Mouse (Mus musculus): ENCODE measurements around the gene Gm5741. TPM values are rescaled to one million over a fixed set of nuclear protein-coding genes. Genes with fewer than 3 reads are reported as not detected.

The Gm5741 gene
- polyA plus RNA-seq (2015; fragmentation: Nextera tagmentation; extraction: Ambion mirVana): not detected in 2 replicates

- TF ChIP-seq CTCF (IDR thresholded peaks at IDR 0.05; ENCODE audit: low read depth): no peak
- DNase-seq (ENCODE audit: low spot score): no peak
- Histone ChIP-seq H3K4me1 (replicated peaks; ENCODE audit: insufficient read depth, low read length) (0 out of 2 replicates have a peak, but pooled peaks cover 8% of the 10 kb centered on the region), H3K9ac (ENCODE audit: low read depth, low read length) (no peak within 1 kb of the TSS), H3K27me3 (ENCODE audit: insufficient read depth, low read length) (no peaks in the 10 kb centered on the region), H3K36me3 (ENCODE audit: insufficient read depth, low read length) (peaks cover 15% of the 10 kb centered on the region; the same call in 1 of the 2 replicates), H3K27ac (no peak within 1 kb of the TSS), H3K4me3 (replicated peaks; ENCODE audit: low read depth, low read length) (no peak within 1 kb of the TSS), H3K9me3 (replicated peaks; ENCODE audit: low read length) (no peaks in the 10 kb centered on the region), H3K4me2 (ENCODE audit: low read length) (no peak within 1 kb of the TSS)
- no peak for ATAC-seq (replicated peaks; ENCODE audit: low FRiP score, low read depth)
Observed at GRCm38 (mm10) chr8:85067982-85068381, at the start of gene Gm5741. Gm5741 (minus strand) TSS chr8:85067982.

- no peaks in the 10 kb centered on the region for H3K4me1 ChIP-seq (replicated peaks; ENCODE audit: insufficient read depth, low read length)
- no peaks in the 10 kb centered on the region for H3K9me3 ChIP-seq (replicated peaks; ENCODE audit: low read length)
- no peak overlapping the region for H3K9ac ChIP-seq (ENCODE audit: low read depth, low read length)
- H3K27me3 ChIP-seq (ENCODE audit: insufficient read depth, low read length): no peaks in the 10 kb centered on the region
- WGBS: 88% methylated on average over 7 of the region's 7 CpGs
- no peak for TF ChIP-seq CTCF (IDR thresholded peaks at IDR 0.05; ENCODE audit: low read depth)
- no peaks in the 10 kb centered on the region for H3K36me3 ChIP-seq (ENCODE audit: insufficient read depth, low read length)
- no peak for DNase-seq (ENCODE audit: low spot score)
- no peak overlapping the region for H3K27ac ChIP-seq
- H3K4me2 ChIP-seq (ENCODE audit: low read length): no peak overlapping the region
- H3K4me3 ChIP-seq (replicated peaks; ENCODE audit: low read depth, low read length): no peak overlapping the region
- ATAC-seq (replicated peaks; ENCODE audit: low FRiP score, low read depth): no peak
Observed at GRCm38 (mm10) chr8:85116984-85117383, 49.2 kb upstream of the Gm5741 start.

GRCm38 (mm10) chr8:85115501-85115900 lies 47.7 kb upstream of the Gm5741 start:
- no peak overlapping the region for H3K9ac ChIP-seq (ENCODE audit: low read depth, low read length)
- H3K9me3 ChIP-seq (replicated peaks; ENCODE audit: low read length): no peaks in the 10 kb centered on the region
- DNase-seq (ENCODE audit: low spot score) (no peak), ATAC-seq (replicated peaks; ENCODE audit: low FRiP score, low read depth) (no peak)
- H3K27me3 ChIP-seq (ENCODE audit: insufficient read depth, low read length): no peaks in the 10 kb centered on the region
- no peak overlapping the region for H3K4me2 ChIP-seq (ENCODE audit: low read length)
- H3K4me3 ChIP-seq (replicated peaks; ENCODE audit: low read depth, low read length): no peak overlapping the region
- no peaks in the 10 kb centered on the region for H3K4me1 ChIP-seq (replicated peaks; ENCODE audit: insufficient read depth, low read length)
- no peak overlapping the region for H3K27ac ChIP-seq
- WGBS: 84% methylated on average over 4 of the region's 4 CpGs
- TF ChIP-seq CTCF (IDR thresholded peaks at IDR 0.05; ENCODE audit: low read depth): no peak
- H3K36me3 ChIP-seq (ENCODE audit: insufficient read depth, low read length): peaks cover 8% of the 10 kb centered on the region

- Histone ChIP-seq H3K27ac (no peak overlapping the region), H3K9me3 (replicated peaks; ENCODE audit: low read length) (no peaks in the 10 kb centered on the region), H3K4me2 (ENCODE audit: low read length) (no peak overlapping the region), H3K36me3 (ENCODE audit: insufficient read depth, low read length) (peaks cover 19% of the 10 kb centered on the region), H3K9ac (ENCODE audit: low read depth, low read length) (no peak overlapping the region), H3K4me3 (replicated peaks; ENCODE audit: low read depth, low read length) (no peak overlapping the region), H3K4me1 (replicated peaks; ENCODE audit: insufficient read depth, low read length) (no peaks in the 10 kb centered on the region), H3K27me3 (ENCODE audit: insufficient read depth, low read length) (no peaks in the 10 kb centered on the region)
- 95% methylated on average over 10 of the region's 10 CpGs for WGBS
- TF ChIP-seq CTCF (IDR thresholded peaks at IDR 0.05; ENCODE audit: low read depth): no peak
- DNase-seq (ENCODE audit: low spot score) (no peak), ATAC-seq (replicated peaks; ENCODE audit: low FRiP score, low read depth) (no peak)
Observed at GRCm38 (mm10) chr8:85113241-85113640, 45.5 kb upstream of the Gm5741 start.

- Histone ChIP-seq H3K9ac (ENCODE audit: low read depth, low read length) (no peak overlapping the region), H3K27me3 (ENCODE audit: insufficient read depth, low read length) (no peaks in the 10 kb centered on the region), H3K4me3 (replicated peaks; ENCODE audit: low read depth, low read length) (no peak overlapping the region), H3K27ac (no peak overlapping the region), H3K4me1 (replicated peaks; ENCODE audit: insufficient read depth, low read length) (no peaks in the 10 kb centered on the region), H3K4me2 (ENCODE audit: low read length) (no peak overlapping the region), H3K36me3 (ENCODE audit: insufficient read depth, low read length) (peaks cover 26% of the 10 kb centered on the region), H3K9me3 (replicated peaks; ENCODE audit: low read length) (no peaks in the 10 kb centered on the region)
- WGBS: 89% methylated on average over 4 of the region's 4 CpGs
- TF ChIP-seq CTCF (IDR thresholded peaks at IDR 0.05; ENCODE audit: low read depth): no peak
- ATAC-seq (replicated peaks; ENCODE audit: low FRiP score, low read depth) (no peak), DNase-seq (ENCODE audit: low spot score) (no peak)
Observed at GRCm38 (mm10) chr8:85100076-85100665, 32.4 kb upstream of the Gm5741 start.

GRCm38 (mm10) chr8:85096850-85097249 lies 29.1 kb upstream of the Gm5741 start:
- H3K4me1 ChIP-seq (replicated peaks; ENCODE audit: insufficient read depth, low read length): no peaks in the 10 kb centered on the region
- H3K9me3 ChIP-seq (replicated peaks; ENCODE audit: low read length): no peaks in the 10 kb centered on the region
- no peak for DNase-seq (ENCODE audit: low spot score)
- H3K27ac ChIP-seq: no peak overlapping the region
- H3K36me3 ChIP-seq (ENCODE audit: insufficient read depth, low read length): peaks cover 40% of the 10 kb centered on the region
- ATAC-seq (replicated peaks; ENCODE audit: low FRiP score, low read depth): no peak
- no peaks in the 10 kb centered on the region for H3K27me3 ChIP-seq (ENCODE audit: insufficient read depth, low read length)
- 88% methylated on average over 4 of the region's 4 CpGs for WGBS
- no peak for TF ChIP-seq CTCF (IDR thresholded peaks at IDR 0.05; ENCODE audit: low read depth)
- H3K4me3 ChIP-seq (replicated peaks; ENCODE audit: low read depth, low read length): no peak overlapping the region
- no peak overlapping the region for H3K9ac ChIP-seq (ENCODE audit: low read depth, low read length)
- H3K4me2 ChIP-seq (ENCODE audit: low read length): no peak overlapping the region

- Histone ChIP-seq H3K4me3 (replicated peaks; ENCODE audit: low read depth, low read length) (no peak overlapping the region), H3K4me2 (ENCODE audit: low read length) (no peak overlapping the region), H3K36me3 (ENCODE audit: insufficient read depth, low read length) (peaks cover 43% of the 10 kb centered on the region), H3K4me1 (replicated peaks; ENCODE audit: insufficient read depth, low read length) (no peaks in the 10 kb centered on the region), H3K9me3 (replicated peaks; ENCODE audit: low read length) (no peaks in the 10 kb centered on the region), H3K27me3 (ENCODE audit: insufficient read depth, low read length) (no peaks in the 10 kb centered on the region), H3K9ac (ENCODE audit: low read depth, low read length) (no peak overlapping the region), H3K27ac (no peak overlapping the region)
- no peak for TF ChIP-seq CTCF (IDR thresholded peaks at IDR 0.05; ENCODE audit: low read depth)
- no peak for DNase-seq (ENCODE audit: low spot score)
- ATAC-seq (replicated peaks; ENCODE audit: low FRiP score, low read depth): no peak
- 85% methylated on average over 16 of the region's 16 CpGs for WGBS
Observed at GRCm38 (mm10) chr8:85096196-85096595, 28.4 kb upstream of the Gm5741 start.

Data from kidney, postnatal 0 days (tissue).